Mouse (Mus musculus) layer of hippocampus, postnatal 10 days (tissue): ENCODE results near the gene Adam1b. TPM values are rescaled to one million over a fixed set of nuclear protein-coding genes. Genes with fewer than 3 reads are reported as not detected.

Experiments
- DNase-seq, 2 experiments: peaks; one replicate each; pipeline ENCODE4 v3.0.0; 2021; ENCODE audit warnings: low spot score in 2 of 2
- total RNA-seq, 2 experiments: library from RNA; stranded (reverse); gene quantifications; 2 replicates each; pipeline ENCODE4 v1.2.3; 2021

The Adam1b gene
- total RNA-seq, 2 experiments from 2014 or later = 0.11 TPM; not detected in 1

- no peak for DNase-seq
Measured at GRCm38 (mm10) chr5:121500719-121501118, 2.5 kb downstream of the Adam1b start.

GRCm38 (mm10) chr5:121493305-121493704, 9.9 kb downstream of the Adam1b start:
- DNase-seq = peak; percentile 10 to 19

GRCm38 (mm10) chr5:121484801-121485200, 18.4 kb downstream of the Adam1b start:
- no peak for DNase-seq

- DNase-seq = peak in 1 of 2 experiments; percentile 31
Measured at GRCm38 (mm10) chr5:121477680-121478079, 25.6 kb downstream of the Adam1b start.

GRCm38 (mm10) chr5:121476040-121476439, 27.2 kb downstream of the Adam1b start:
- no peak for DNase-seq

GRCm38 (mm10) chr5:121474610-121475009, 28.6 kb downstream of the Adam1b start:
- no peak for DNase-seq

- DNase-seq = no peak
Measured at GRCm38 (mm10) chr5:121472411-121472810, 30.8 kb downstream of the Adam1b start.

GRCm38 (mm10) chr5:121469566-121469965, 33.7 kb downstream of the Adam1b start:
- no peak for DNase-seq

- no peak for DNase-seq
Measured at GRCm38 (mm10) chr5:121463601-121464250, 39.5 kb downstream of the Adam1b start.

- DNase-seq = no peak
Measured at GRCm38 (mm10) chr5:121462967-121463366, 40.3 kb downstream of the Adam1b start.

- no peak for DNase-seq
Measured at GRCm38 (mm10) chr5:121462171-121462502, 41.1 kb downstream of the Adam1b start.

GRCm38 (mm10) chr5:121461339-121462170, 41.7 kb downstream of the Adam1b start:
- no peak for DNase-seq

- DNase-seq = no peak
Measured at GRCm38 (mm10) chr5:121455510-121456265, 47.5 kb downstream of the Adam1b start.

- DNase-seq = no peak
Measured at GRCm38 (mm10) chr5:121454503-121454782, 48.8 kb downstream of the Adam1b start.

- DNase-seq = no peak
Measured at GRCm38 (mm10) chr5:121453743-121454502, 49.3 kb downstream of the Adam1b start.

GRCm38 (mm10) chr5:121452906-121453305, 50.3 kb downstream of the Adam1b start:
- DNase-seq = no peak

- DNase-seq = peak; percentile 99 to 100
Measured at GRCm38 (mm10) chr5:121452026-121452869, 51.0 kb downstream of the Adam1b start, which contains the start of gene Erp29. Erp29 (minus strand) TSS chr5:121452506.

- DNase-seq = no peak
Measured at GRCm38 (mm10) chr5:121451644-121452025, 51.6 kb downstream of the Adam1b start, which contains the start of gene Tmem116. Tmem116 (plus strand) TSS chr5:121451893.

- no peak for DNase-seq
Measured at GRCm38 (mm10) chr5:121451203-121451602, 52.0 kb downstream of the Adam1b start.

- DNase-seq = no peak
Measured at GRCm38 (mm10) chr5:121450476-121450875, 52.8 kb downstream of the Adam1b start.
